8 mouse cellular contexts compared by ENCODE assay signal in genomic region chr11:69846738-69847688, GRCm38 (mm10). TPM values are rescaled to one million over a fixed set of nuclear protein-coding genes. Genes with fewer than 3 reads are reported as not detected.
DNase-seq lines count a peak whose midpoint lies in the region; ATAC-seq and TF ChIP-seq lines count a peak whose summit lies in the region.

No protein-coding gene starts in this region.

- H3K4me1 ChIP-seq in embryonic facial prominence, embryonic 15.5 days: peaks cover 49% of the 10 kb centered on the region
- peaks cover 41% of the 10 kb centered on the region for H3K4me1 ChIP-seq in hindbrain, embryonic 10.5 days (replicated peaks)
- H3K4me1 ChIP-seq in liver, embryonic 14.5 days (replicated peaks; ENCODE audit: control insufficient read depth in 2 of 2, insufficient read depth in 2 of 2, low read length in 1 of 2): peaks cover 34 to 46% of the 10 kb centered on the region in 2 experiments
- H3K4me1 ChIP-seq in neural tube, embryonic 13.5 days (replicated peaks): peaks cover 49% of the 10 kb centered on the region

- 8% methylated on average over 37 of the region's 37 CpGs for WGBS in embryonic facial prominence, embryonic 15.5 days
- WGBS in hindbrain, embryonic 10.5 days: 12% methylated on average over 37 of the region's 37 CpGs
- WGBS in liver, embryonic 14.5 days (ENCODE audit: insufficient replicate concordance): 13% methylated on average over 37 of the region's 37 CpGs
- WGBS in neural tube, embryonic 13.5 days: 11% methylated on average over 37 of the region's 37 CpGs

- peak; percentile 38 for DNase-seq in cerebellum, adult 8-10 months
- DNase-seq in cerebellum, postnatal 36 days: no peak
- peak; percentile 75 for DNase-seq in CD4-positive, CD25-positive, alpha-beta regulatory T cell, adult 2 months (ENCODE audit: low read depth, low spot score)
- no peak for DNase-seq in hindbrain, embryonic 10.5 days (ENCODE audit: low spot score)
- no peak for DNase-seq in liver, embryonic 14.5 days (ENCODE audit: low read depth in 3 of 3, low spot score in 3 of 3)
- DNase-seq in frontal cortex, adult 2 months (ENCODE audit: extremely low spot score in 1 of 2, low spot score in 1 of 2): no peak

- TF ChIP-seq CTCF in liver, embryonic 14.5 days (IDR thresholded peaks at IDR 0.05; ENCODE audit: low read depth): no peak

- peak overlapping the region; percentile 80 for H3K4me2 ChIP-seq in embryonic facial prominence, embryonic 15.5 days (replicated peaks)
- peak overlapping the region; percentile 96 for H3K4me2 ChIP-seq in liver, embryonic 14.5 days (ENCODE audit: low read depth)
- peak overlapping the region; percentile 95 for H3K4me2 ChIP-seq in neural tube, embryonic 13.5 days

- 0 out of 2 replicates have a peak, but pooled peaks have one; percentile 17 for ATAC-seq in embryonic facial prominence, embryonic 15.5 days (ENCODE audit: insufficient number of reproducible peaks, low FRiP score, low TSS enrichment, low read depth)
- peak; percentile 64 for ATAC-seq in liver, embryonic 14.5 days (ENCODE audit: insufficient read depth)
- peak; percentile 61 for ATAC-seq in neural tube, embryonic 13.5 days (ENCODE audit: low read depth)

- no peaks in the 10 kb centered on the region for H3K9me3 ChIP-seq in embryonic facial prominence, embryonic 15.5 days (replicated peaks)
- H3K9me3 ChIP-seq in hindbrain, embryonic 10.5 days: no peaks in the 10 kb centered on the region
- H3K9me3 ChIP-seq in liver, embryonic 14.5 days (ENCODE audit: control insufficient read depth, low read length): no peaks in the 10 kb centered on the region
- no peaks in the 10 kb centered on the region for H3K9me3 ChIP-seq in neural tube, embryonic 13.5 days

- H3K4me3 ChIP-seq in embryonic facial prominence, embryonic 15.5 days (replicated peaks): peak overlapping the region; percentile 68
- peak overlapping the region; percentile 74 for H3K4me3 ChIP-seq in hindbrain, embryonic 10.5 days
- peak overlapping the region; percentile 78 to 94 for H3K4me3 ChIP-seq in liver, embryonic 14.5 days (ENCODE audit: insufficient read depth in 1 of 2, low read depth in 2 of 2, low read length in 2 of 2)
- peak overlapping the region; percentile 73 for H3K4me3 ChIP-seq in neural tube, embryonic 13.5 days

- H3K27ac ChIP-seq in embryonic facial prominence, embryonic 15.5 days (replicated peaks): peak overlapping the region; percentile 97
- H3K27ac ChIP-seq in hindbrain, embryonic 10.5 days: peak overlapping the region; percentile 93
- peak overlapping the region; percentile 92 for H3K27ac ChIP-seq in liver, embryonic 14.5 days
- H3K27ac ChIP-seq in neural tube, embryonic 13.5 days (replicated peaks): peak overlapping the region; percentile 98

- TF ChIP-seq EP300 in liver, embryonic 14.5 days (IDR thresholded peaks at IDR 0.05; ENCODE audit: low read depth): no peak

- H3K36me3 ChIP-seq in embryonic facial prominence, embryonic 15.5 days: peaks cover 42% of the 10 kb centered on the region
- peaks cover 45% of the 10 kb centered on the region for H3K36me3 ChIP-seq in hindbrain, embryonic 10.5 days
- H3K36me3 ChIP-seq in liver, embryonic 14.5 days (replicated peaks; ENCODE audit: control insufficient read depth, insufficient read depth, low read depth): peaks cover 17% of the 10 kb centered on the region
- H3K36me3 ChIP-seq in neural tube, embryonic 13.5 days: peaks cover 40% of the 10 kb centered on the region

- peak overlapping the region; percentile 69 for H3K9ac ChIP-seq in embryonic facial prominence, embryonic 15.5 days
- H3K9ac ChIP-seq in liver, embryonic 14.5 days (replicated peaks): peak overlapping the region; percentile 91
- H3K9ac ChIP-seq in neural tube, embryonic 13.5 days: peak overlapping the region; percentile 92

- H3K27me3 ChIP-seq in embryonic facial prominence, embryonic 15.5 days: no peaks in the 10 kb centered on the region
- no peaks in the 10 kb centered on the region for H3K27me3 ChIP-seq in hindbrain, embryonic 10.5 days (ENCODE audit: insufficient read depth, poor library complexity, severe bottlenecking)
- no peaks in the 10 kb centered on the region for H3K27me3 ChIP-seq in liver, embryonic 14.5 days (ENCODE audit: control insufficient read depth, insufficient read depth, low read length)
- no peaks in the 10 kb centered on the region for H3K27me3 ChIP-seq in neural tube, embryonic 13.5 days

RNA-seq across cellular contexts. Expression of gene Plscr3, which starts 0.8 kb away (rescaled TPM):
- 126 and 148 TPM in 2 replicates for polyA plus RNA-seq in embryonic facial prominence, embryonic 15.5 days (2015; fragmentation: Nextera tagmentation; extraction: Ambion mirVana)
- polyA plus RNA-seq in hindbrain, embryonic 10.5 days (2016; fragmentation: Nextera tagmentation; extraction: Ambion mirVana): 85.3 and 88.7 TPM in 2 replicates
- 18.0 and 20.0 TPM in 2 replicates for polyA plus RNA-seq in liver, embryonic 14.5 days (2012; rRNA removed)
- 22.8 and 25.0 TPM in 2 replicates for polyA plus RNA-seq in liver, embryonic 14.5 days (2014; fragmentation: Nextera tagmentation; extraction: Ambion mirVana)
- polyA plus RNA-seq in neural tube, embryonic 13.5 days (2015; fragmentation: Nextera tagmentation; extraction: Ambion mirVana): 62.5 and 65.6 TPM in 2 replicates
- 33.6 and 37.6 TPM in 2 replicates for polyA plus RNA-seq in frontal cortex, adult 2 months (2012; rRNA removed)

RNA-seq across cellular contexts. Expression of gene Tmem256, which starts 8.7 kb away (rescaled TPM):
- polyA plus RNA-seq in embryonic facial prominence, embryonic 15.5 days (2015; fragmentation: Nextera tagmentation; extraction: Ambion mirVana): 388 and 399 TPM in 2 replicates
- 312 and 362 TPM in 2 replicates for polyA plus RNA-seq in hindbrain, embryonic 10.5 days (2016; fragmentation: Nextera tagmentation; extraction: Ambion mirVana)
- 143 and 197 TPM in 2 replicates for polyA plus RNA-seq in liver, embryonic 14.5 days (2012; rRNA removed)
- polyA plus RNA-seq in liver, embryonic 14.5 days (2014; fragmentation: Nextera tagmentation; extraction: Ambion mirVana): 384 and 393 TPM in 2 replicates
- 321 and 416 TPM in 2 replicates for polyA plus RNA-seq in neural tube, embryonic 13.5 days (2015; fragmentation: Nextera tagmentation; extraction: Ambion mirVana)
- polyA plus RNA-seq in frontal cortex, adult 2 months (2012; rRNA removed): 183 and 212 TPM in 2 replicates

RNA-seq across cellular contexts. Expression of gene Nlgn2, which starts 9.4 kb away (rescaled TPM):
- 10.6 and 11.6 TPM in 2 replicates for polyA plus RNA-seq in embryonic facial prominence, embryonic 15.5 days (2015; fragmentation: Nextera tagmentation; extraction: Ambion mirVana)
- 5.8 and 9.1 TPM in 2 replicates for polyA plus RNA-seq in hindbrain, embryonic 10.5 days (2016; fragmentation: Nextera tagmentation; extraction: Ambion mirVana)
- polyA plus RNA-seq in liver, embryonic 14.5 days (2012; rRNA removed): 2.0 and 2.2 TPM in 2 replicates
- 0.48 and 0.76 TPM in 2 replicates for polyA plus RNA-seq in liver, embryonic 14.5 days (2014; fragmentation: Nextera tagmentation; extraction: Ambion mirVana)
- polyA plus RNA-seq in neural tube, embryonic 13.5 days (2015; fragmentation: Nextera tagmentation; extraction: Ambion mirVana): 17.1 and 18.1 TPM in 2 replicates
- polyA plus RNA-seq in frontal cortex, adult 2 months (2012; rRNA removed): 116 and 125 TPM in 2 replicates

RNA-seq across cellular contexts. Expression of gene Tnk1, which starts 11.5 kb away (rescaled TPM):
- polyA plus RNA-seq in embryonic facial prominence, embryonic 15.5 days (2015; fragmentation: Nextera tagmentation; extraction: Ambion mirVana): 6.9 TPM in 2 replicates
- 0.77 and 1.7 TPM in 2 replicates for polyA plus RNA-seq in hindbrain, embryonic 10.5 days (2016; fragmentation: Nextera tagmentation; extraction: Ambion mirVana)
- polyA plus RNA-seq in liver, embryonic 14.5 days (2012; rRNA removed): 1.2 TPM in 2 replicates
- polyA plus RNA-seq in liver, embryonic 14.5 days (2014; fragmentation: Nextera tagmentation; extraction: Ambion mirVana): 0.43 and 0.80 TPM in 2 replicates
- polyA plus RNA-seq in neural tube, embryonic 13.5 days (2015; fragmentation: Nextera tagmentation; extraction: Ambion mirVana): 0.29 and 0.51 TPM in 2 replicates
- 0.14 and 0.17 TPM in 2 replicates for polyA plus RNA-seq in frontal cortex, adult 2 months (2012; rRNA removed)

RNA-seq across cellular contexts. Expression of gene Spem1, which starts 25.0 kb away (rescaled TPM):
- 0.16 and 0.38 TPM in 2 replicates for polyA plus RNA-seq in embryonic facial prominence, embryonic 15.5 days (2015; fragmentation: Nextera tagmentation; extraction: Ambion mirVana)
- 0.34 TPM in 1 of 2 replicates, not detected in the other for polyA plus RNA-seq in hindbrain, embryonic 10.5 days (2016; fragmentation: Nextera tagmentation; extraction: Ambion mirVana)
- polyA plus RNA-seq in liver, embryonic 14.5 days (2012; rRNA removed): not detected in 2 replicates
- not detected in 2 replicates for polyA plus RNA-seq in liver, embryonic 14.5 days (2014; fragmentation: Nextera tagmentation; extraction: Ambion mirVana)
- 0.43 and 0.98 TPM in 2 replicates for polyA plus RNA-seq in neural tube, embryonic 13.5 days (2015; fragmentation: Nextera tagmentation; extraction: Ambion mirVana)
- 0.42 and 0.58 TPM in 2 replicates for polyA plus RNA-seq in frontal cortex, adult 2 months (2012; rRNA removed)

Comparison
In these comparisons a context has a peak if more than half of its experiments do, and no peak if none do; other contexts are left out.
1. DNase-seq: peak in cerebellum, adult 8-10 months (single experiment) and CD4-positive, CD25-positive, alpha-beta regulatory T cell, adult 2 months (single experiment); none in cerebellum, postnatal 36 days (0 of 2), hindbrain, embryonic 10.5 days (single experiment), liver, embryonic 14.5 days (0 of 3) and frontal cortex, adult 2 months (0 of 2).
2. Peak in every context shown above with its lines, with median percentiles within 50 percentile points of each other: ATAC-seq, H3K27ac ChIP-seq, H3K4me2 ChIP-seq, H3K4me3 ChIP-seq and H3K9ac ChIP-seq.